Mouse (Mus musculus) WW6 (cell line): Measurements from ENCODE around the gene Krtcap3.

Experiments
- DNase-seq: peaks from one replicate; pipeline ENCODE4 v3.0.0-alpha.2; 2013; ENCODE audit warnings: low read depth, low spot score

Krtcap3 gene

DNA sequence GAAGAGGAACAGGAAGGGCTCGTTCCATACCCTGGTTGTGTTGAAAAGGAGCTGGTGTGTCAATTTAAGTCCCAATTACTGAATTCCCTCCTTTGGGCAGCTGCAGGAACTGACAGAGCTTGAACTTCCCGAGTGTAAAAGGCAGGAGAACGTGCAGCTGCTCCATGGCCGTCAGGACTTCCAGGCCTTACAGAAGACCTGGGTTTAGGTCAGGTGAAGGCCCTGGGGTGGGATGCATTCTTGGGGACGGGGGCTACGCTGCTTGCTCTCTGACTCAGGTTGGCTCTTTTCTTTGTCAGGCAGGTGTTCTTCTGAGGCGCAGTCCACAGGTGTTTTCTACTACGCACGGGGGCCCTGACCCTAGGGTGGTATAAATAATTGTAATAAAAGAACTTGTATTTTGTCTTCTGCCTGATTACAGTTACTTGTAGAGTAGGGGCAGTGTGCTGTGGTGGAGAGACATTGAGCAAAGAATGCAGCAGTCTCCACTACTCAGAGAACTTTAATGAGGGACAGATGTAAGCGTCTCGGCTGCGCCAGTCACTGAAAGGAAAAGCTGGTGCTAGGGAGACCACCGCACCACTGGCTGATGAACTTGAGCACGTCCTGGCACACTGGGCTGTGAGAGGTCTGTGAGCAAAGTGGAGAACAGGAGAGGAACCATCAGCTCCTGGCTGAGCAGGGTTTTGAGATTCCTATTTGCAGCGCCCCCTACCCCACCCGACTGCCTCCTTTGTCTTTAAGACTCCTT, 1.5 kb downstream of the Krtcap3 start:
- DNase-seq = no peak

DNA sequence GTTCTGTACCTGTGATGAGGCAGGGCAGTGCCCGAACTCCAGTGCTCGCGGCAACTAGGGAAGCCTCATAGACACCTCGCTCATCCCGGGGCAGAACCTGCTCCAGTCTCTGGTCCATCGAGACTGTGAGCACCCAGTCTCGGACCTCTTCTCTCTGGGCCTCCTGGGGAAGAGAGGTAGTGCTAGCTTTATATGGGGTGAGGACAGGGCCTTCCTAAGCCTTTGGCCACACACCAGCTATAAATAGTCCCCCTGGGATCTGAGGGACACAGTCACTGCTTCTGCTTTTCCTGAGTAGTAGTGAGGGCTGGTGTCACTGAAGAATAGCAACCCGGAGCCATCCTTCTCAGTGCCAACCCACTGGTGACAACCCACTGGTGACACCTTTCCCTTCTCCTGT, 2.3 kb downstream of the Krtcap3 start:
- no peak for DNase-seq

DNA sequence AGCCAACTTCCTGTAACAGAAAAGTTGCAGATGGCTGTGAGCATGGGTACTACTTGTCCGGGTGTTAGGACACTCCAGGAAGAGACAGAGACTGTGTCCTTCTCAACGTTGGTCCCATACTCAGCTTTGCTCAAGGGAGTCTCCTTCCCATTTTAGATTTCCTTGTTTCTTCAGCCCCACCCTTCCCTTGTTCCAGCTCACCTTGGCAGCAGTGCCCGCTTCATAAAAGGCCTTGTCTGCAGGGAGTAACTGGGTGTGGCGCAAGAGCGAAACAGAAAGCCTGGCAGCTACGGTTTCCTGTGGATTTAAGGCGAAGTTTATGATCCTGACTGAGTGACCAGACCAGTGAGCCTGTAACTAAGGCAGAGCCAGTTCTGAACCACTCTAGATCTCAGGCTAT, 3.0 kb downstream of the Krtcap3 start:
- no peak for DNase-seq

DNA sequence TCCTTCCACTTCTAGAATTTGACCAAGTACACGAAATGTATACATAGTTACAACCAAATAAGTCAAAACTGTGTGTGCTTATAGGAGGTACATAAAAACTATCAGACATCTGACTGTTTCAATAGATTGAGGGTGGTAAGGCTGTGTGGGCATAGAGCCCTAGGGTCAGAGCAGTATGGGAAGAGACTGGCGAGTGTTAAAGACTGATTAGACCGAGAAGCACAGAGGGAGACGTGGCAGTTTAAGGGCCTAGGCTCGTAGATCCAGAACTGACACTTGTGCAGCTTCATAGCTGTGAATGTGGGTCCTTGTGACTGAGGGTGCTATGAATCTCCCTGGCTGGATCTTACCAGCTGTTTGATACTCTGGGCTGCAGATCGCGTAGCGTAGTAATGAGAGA, 3.4 kb downstream of the Krtcap3 start:
- no peak for DNase-seq

DNA sequence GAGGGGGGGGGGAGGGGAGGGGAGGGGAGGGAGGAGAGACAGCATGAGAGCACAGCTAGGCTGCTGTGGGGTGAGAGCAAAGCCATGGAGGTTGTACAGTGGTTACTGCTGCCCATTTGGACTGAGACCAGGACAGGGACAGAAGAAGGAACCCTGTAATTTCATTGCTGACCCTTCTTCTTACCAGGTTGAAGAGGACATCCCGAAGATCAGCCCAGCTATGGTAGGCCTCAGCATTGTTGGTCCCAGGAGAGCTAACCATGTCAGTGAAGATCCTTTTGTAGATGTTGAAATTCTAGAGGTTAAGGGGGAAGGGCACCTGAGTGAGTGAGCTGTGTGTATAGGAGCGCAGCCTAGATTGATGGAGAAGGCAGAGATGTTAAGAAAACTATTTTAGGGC, 3.9 kb downstream of the Krtcap3 start:
- DNase-seq = no peak

DNA sequence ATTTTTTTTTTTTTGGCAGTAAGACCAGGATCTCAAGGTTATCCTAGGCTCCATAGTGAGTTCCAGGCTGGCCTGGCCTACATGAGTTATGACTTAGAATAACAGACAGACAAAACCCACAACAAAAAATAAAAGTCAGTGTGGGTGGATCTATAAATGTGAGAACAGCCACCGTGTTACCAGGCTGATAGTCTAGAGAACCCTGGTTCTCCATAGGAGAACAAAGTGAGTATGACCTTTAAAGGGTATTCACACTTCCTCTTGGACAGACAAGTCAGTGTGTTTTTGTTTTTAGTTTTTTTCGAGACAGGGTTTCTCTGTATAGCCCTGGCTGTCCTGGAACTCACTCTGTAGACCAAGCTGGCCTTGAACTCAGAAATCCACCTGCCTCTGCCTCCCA, 4.5 kb downstream of the Krtcap3 start:
- no peak for DNase-seq

DNA sequence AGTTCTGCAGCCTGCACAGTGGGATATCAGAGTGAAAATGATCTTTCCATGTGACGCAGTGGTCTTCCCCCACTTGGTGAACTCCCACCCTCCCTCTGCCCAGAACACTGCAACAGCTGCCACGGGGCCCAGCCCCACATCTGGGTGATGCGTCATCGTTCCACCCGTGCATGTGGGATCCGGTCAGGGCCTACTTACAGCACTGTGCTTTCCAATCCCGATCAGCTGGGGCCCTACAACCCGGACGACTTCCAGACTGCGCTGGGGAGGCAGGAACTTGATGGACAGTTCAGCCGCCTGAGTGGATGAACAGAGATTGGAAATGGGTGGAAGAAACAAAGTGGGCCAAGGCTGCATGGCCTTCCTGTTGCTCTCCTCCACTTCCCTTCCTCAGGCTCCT, 6.1 kb downstream of the Krtcap3 start:
- DNase-seq = no peak

DNA sequence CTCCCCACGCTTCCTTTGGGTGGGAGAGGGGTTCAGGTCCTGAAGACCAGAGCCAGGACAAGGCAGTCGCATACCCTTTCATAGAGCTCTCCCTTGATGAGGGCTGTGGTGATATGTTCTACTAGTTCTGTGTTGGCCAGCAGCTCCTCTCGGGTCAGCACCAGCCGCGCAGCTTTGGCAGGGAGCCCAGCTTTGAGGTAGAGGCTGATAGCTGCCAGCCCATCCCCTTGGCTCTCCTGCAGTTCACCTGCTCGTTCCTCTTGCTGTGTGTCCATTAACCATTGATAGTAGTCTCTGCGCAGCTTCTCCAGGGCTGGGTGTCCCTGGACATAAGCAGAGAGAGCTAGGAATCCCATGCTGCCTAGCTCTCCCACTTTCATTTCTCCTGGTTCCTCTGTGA, 14.6 kb downstream of the Krtcap3 start:
- no peak for DNase-seq

DNA sequence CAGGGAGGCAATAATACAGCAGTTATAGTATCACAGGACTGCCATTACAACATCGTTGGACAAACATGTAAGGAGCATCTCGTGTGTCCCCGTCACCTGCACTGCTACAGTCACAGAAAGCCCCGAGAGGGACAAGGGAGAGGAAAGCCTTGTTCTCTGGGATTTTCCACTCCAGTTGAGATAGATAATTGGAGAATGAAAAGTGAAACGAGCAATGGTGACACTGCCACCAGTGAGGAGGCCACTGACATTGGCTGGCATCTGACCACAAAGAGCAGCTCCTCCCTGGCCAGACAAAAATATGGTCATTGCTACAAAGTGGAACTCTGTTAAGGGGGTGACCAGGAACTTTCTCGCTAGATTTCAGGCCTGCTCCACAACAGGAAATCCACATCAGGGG, 16.2 kb downstream of the Krtcap3 start:
- DNase-seq = no peak

DNA sequence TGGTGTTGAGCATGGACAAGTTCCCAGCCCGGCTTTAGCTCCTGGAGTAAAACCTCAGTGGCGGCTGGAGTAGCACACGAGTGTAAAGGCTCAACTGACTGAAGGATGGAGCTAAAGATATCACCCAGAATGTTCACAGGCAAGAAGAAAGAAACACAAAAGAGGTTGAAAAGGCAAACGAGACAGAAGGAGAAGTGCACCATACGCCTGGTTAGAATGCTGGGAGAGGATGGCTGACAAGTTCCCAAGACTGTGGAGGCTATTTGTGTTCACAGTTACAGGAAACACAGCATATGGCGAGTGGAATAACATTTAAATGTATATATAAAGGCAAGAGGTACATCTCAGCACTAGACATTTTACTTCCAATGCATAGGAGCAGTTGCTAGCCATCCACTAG, 21.5 kb downstream of the Krtcap3 start:
- DNase-seq = no peak

DNA sequence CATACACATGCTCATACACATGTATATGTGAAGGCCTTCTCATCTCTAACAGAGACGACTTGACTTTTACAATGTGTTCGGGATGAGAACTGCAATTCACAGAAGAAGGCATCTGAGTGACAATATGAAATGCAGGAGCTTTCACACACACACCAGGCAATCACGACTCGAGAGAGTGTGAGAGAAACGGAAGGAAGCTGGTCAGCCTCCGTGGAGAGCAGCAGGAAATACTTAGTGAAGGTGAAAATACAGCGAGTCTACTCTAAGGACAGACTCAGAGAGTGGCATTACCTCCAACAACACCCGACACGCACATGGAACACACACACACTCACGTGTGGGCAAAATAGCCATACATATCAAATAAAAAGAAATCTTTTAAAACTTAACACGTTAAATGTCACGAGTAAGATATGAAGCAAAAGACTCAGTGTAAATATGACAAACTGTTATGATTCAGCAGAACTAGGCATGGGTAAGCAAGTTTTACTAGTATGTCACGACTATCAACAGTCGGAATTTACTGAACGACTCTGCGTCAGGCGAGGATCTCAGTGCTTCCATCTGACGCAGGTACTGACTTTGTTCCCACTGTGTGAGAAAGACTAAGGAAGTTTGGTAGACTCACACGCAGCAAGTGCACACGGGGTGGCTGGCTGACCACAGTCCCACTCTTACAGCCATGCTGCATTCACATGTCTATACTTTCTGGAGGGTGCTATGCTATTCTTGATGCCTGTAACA, 27.9 kb downstream of the Krtcap3 start:
- DNase-seq = no peak

DNA sequence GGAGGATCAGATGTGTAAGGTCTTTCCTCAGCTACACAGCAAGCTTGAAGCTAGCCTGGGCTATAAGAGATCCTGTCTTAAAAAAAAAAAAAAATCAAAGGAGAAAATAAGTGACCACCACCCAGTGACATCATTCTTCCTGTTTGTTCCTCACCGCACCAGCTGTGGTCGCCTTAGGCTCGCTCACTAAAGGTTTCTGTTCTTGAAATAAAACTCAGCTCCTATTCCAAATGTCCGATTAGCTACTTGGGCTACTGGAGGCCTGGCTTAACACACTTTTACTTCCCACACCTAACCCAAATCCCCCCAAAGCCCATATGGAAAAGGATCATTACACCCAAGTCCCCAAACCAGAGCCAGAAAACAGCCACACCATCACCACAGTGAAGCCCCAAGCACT, 36.7 kb downstream of the Krtcap3 start:
- DNase-seq = no peak

DNA sequence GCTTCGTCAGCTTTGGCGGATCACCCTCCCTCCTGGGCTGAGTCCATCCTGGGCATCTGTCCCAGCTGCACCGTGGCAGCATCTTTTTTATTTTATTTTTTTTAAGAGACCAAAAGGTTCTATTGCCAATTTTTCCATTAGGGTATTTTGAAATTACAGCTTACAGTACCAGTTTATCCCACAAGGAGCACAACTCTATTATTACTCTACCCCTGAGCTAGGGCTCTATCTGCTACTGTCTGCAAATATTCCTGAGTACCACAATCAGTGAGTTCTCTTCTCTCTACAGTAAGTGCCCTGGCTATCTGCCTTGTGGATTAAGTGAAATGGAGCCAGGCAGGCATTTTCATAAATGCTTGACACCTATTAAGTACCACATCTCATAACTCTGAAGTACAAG, 37.2 kb downstream of the Krtcap3 start:
- DNase-seq = no peak

DNA sequence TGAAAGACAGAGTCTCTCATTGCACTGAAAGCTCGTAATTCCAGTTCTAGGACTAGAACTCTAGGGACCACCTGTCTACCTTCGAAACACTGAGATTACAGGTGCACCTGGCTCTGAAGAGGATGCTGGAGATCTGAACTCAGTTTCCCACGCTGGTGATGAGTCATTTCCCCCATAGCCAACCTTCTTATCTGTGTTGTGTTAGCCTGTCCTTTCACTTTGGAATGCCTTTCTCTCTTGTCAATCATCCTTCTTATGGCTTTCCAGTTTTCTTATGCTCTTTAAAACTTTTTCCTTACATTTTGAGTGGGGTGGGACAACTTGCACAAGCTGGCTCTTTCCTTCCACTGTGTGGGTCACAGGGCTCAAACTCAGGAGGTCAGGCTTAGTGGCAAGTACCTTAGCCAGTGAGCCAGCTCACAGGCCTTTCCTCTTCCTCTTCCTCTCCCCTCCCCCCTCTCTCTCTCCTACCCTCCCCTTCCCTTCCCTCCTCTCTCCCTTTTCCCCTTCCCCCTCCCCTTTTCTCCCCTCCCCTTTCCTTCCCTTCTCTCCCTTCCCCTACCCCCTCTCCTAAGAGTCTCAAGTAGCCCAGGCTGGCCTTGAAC, 38.2 kb downstream of the Krtcap3 start:
- DNase-seq = no peak

DNA sequence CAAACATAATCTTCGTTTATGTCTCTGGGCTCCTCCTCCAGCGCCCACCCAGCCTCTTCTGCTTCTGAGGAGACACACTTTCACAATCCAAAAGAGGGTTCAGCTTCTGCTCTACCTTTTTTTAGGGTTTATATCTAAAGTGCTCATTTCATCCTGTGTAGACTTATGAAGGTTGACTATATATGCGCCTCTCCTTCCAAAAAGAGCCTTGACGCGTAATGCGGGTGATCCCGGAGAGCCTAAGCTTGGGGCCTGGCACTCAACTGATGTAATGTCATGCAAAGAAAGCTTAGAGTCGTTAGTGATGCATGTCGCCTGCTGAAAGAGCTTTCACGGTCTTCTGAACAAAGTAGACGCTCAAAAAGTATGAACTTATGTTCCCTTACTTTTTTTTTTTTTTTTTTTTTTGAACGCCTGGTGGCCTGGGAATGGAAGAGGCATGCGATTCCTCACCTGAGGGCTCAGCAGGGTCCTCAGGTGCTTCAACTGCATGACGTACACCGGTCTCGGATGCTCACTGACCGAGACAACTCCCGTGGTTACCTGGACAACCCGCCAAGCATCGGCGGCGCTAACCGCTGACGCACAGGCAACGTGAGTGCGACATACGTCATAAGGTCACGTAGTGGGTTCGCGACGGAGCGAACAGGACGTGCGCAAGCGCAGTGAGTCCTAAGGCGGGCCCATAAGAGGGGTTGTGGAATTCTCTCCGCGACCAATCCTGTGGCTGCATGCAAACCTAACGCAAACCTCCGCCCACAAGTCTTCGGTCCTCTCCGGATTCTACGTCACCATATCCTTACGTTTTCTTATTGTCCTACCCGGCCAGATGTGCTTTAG, 39.2 kb downstream of the Krtcap3 start, which contains the start of gene Ift172:
TSS of gene Ift172 (minus strand) at position 596 of the 840 bp plus-strand sequence.
- DNase-seq = peak; percentile 96

DNA sequence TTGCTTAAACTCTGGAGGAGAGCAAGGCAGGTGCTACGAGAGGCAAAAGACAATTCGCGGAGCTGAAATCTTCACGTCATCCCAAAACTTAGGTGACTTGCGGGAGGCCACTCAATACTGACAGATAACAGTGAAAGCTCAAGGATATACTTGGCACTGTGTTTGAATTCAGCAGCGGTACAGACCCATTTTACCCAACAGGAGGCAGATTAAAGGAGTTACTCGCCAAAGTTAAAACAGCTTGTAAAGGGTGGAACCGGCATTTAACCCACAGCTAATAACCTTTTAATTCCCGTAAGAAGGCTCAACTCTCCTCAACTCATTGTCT, 39.8 kb downstream of the Krtcap3 start:
- DNase-seq = no peak

DNA sequence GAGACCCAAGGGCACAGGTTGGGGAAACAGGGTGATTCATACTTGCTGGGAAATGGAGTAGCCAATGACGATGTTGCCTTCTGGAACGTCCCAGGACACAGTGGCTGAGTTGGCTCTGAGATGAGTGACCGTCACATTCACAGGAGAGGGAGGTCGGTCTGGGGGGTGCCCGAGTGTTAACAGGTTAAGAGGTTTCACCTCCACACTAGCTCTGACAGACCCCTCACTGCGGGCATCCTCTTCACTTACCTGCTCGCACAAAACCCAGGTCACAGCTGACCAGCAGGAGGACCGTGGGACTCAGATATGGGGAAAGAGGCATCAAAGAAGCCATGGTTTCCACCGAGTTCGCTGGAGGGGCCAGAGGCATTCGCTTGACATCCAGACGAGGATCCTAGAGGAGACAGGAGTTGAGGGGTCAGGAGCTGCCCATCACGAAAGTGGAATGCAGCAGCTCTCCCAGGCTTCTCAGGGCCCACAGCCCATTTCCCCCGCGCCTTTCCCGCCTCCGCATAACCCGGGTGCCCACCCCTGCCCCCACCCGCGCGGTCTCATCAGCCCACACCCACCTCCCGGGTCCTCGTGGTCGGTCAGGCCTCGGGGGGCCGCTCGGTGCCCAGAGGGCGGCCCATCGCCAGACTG, 43.6 kb downstream of the Krtcap3 start:
- DNase-seq = no peak

DNA sequence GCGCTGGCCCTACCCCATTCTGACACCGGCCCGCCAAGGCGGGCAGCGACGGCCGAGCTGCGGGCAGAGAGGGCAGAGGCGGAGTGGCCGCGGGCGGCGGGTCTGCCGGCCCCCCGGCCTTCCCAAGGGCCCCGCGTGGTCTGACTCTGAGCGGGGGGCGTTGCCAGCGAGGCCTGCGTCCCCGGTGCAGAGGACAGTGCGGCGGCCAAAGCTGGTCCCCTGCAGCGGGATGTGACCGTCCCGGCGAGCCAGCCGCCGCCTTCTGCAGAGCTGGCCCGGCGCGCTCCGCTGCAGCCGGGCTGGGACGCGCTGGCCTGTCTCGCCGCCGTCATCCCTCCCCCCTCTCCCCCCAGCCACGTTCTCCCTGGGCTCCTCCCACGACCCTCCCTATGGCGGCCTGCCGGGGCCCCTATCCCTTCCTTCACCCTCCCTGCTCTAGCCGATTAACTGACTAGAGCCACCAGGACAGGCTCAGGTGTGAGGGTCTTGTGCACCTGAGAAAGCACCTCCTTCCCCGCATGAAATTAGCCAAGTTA, 44.2 kb downstream of the Krtcap3 start, which contains the start of gene Fndc4:
TSS of gene Fndc4 (minus strand) at position 475 of the 536 bp plus-strand sequence.
- DNase-seq = no peak

DNA sequence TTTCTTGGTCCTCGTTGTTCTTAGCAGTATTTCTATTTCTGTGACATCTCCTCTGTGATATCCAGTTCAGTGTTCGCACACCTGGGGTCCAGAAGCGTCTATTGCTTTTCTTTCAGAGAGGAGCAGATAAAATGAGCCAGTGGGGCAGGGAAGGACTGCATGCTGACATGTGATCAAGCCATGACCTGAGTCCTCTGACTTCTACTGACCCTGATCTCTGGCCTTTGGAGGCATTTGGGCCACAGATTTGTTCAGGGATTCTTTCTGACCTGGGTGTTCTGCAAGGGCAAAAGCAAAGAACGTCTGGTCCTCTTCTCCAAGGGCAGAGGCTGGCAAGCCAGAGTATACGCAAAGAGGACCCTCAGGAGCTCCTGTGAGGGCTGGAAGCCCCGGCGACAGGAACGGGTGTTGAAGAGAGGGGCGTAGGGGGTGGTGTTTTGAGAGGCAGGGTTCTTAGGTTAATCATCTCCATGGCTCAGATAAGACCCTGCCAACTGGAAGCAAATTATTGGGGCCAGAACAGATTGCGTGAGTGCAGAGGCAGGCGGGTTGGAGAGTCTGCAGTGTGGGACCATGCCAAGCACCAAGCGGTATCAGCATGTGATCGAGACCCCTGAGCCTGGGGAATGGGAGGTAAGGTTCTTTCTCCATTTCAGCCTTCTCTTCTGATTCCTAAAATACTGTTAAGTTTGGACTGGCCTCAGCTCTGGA, 45.7 kb downstream of the Krtcap3 start, which contains the start of gene Gckr:
TSS of gene Gckr (plus strand) at position 397 of the 711 bp plus-strand sequence.
- DNase-seq = no peak

DNA sequence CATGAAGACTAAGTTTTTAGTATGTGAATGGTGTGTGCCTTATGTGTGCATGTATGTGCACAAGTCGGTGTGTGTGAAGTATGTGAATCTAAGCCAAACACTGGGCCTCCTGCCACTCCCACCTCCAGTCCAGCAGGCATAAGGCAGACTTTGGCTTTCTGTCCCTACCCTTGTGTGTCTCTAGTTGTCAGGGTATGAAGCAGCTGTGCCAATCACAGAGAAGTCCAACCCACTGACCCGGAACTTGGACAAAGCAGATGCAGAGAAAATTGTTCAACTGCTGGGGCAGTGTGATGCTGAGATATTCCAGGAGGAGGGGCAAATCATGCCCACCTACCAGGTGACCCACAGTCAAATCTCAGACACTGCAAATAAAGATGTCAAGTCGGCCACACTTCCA, 46.5 kb downstream of the Krtcap3 start:
- DNase-seq = no peak
